Mouse (Mus musculus): ENCODE results near the gene Mmrn1. TPM values are rescaled to one million over a fixed set of nuclear protein-coding genes. Genes with fewer than 3 reads are reported as not detected.

Gene Mmrn1
- polyA plus RNA-seq, 1 experiment from 2014 or later: 4.1 TPM

DNA sequence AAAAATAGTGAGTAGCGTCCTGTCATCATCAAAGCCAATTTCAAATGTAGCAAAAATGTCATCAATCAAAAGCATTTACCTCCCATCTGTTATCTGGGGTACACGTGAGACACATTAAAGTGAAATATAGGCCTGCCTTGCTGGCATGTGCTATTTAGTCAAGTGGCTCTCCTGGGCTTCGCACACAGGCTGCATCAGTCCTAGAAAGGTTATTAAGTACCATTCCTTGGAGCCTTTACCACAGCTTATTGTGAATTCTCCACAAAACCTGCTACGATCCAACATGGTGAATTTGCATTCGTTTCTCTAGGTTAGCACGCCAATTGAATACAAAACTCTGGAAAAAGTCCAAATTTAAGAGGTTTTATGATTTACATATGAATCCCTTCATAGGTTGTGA lies 70.8 kb downstream of the Mmrn1 start:
- H3K4me2 ChIP-seq: no peak overlapping the region
- no peaks in the 10 kb centered on the region for H3K4me1 ChIP-seq (ENCODE audit: control insufficient read depth, insufficient read depth, low read length)
- no peak overlapping the region for H3K9ac ChIP-seq (ENCODE audit: low read depth, low read length)
- no peak overlapping the region for H3K27ac ChIP-seq (ENCODE audit: low read depth, low read length)
- ATAC-seq (replicated peaks; ENCODE audit: insufficient number of reproducible peaks, low FRiP score, low TSS enrichment): no peak
- no peak overlapping the region for H3K4me3 ChIP-seq (ENCODE audit: low read depth, low read length)
- H3K9me3 ChIP-seq (replicated peaks; ENCODE audit: control insufficient read depth, low read length): no peaks in the 10 kb centered on the region
- 82% methylated on average over 6 of the region's 6 CpGs for WGBS (ENCODE audit: insufficient replicate concordance)
- no peaks in the 10 kb centered on the region for H3K36me3 ChIP-seq (ENCODE audit: control insufficient read depth, insufficient read depth, low read length)
- H3K27me3 ChIP-seq (ENCODE audit: control insufficient read depth, insufficient read depth, low read length): no peaks in the 10 kb centered on the region

GRCm38 (mm10) chr6:60996328-60996727 lies 71.6 kb downstream of the Mmrn1 start:
- no peaks in the 10 kb centered on the region for H3K4me1 ChIP-seq (ENCODE audit: control insufficient read depth, insufficient read depth, low read length)
- no peak overlapping the region for H3K9ac ChIP-seq (ENCODE audit: low read depth, low read length)
- H3K27me3 ChIP-seq (ENCODE audit: control insufficient read depth, insufficient read depth, low read length): no peaks in the 10 kb centered on the region
- H3K9me3 ChIP-seq (replicated peaks; ENCODE audit: control insufficient read depth, low read length): no peaks in the 10 kb centered on the region
- H3K27ac ChIP-seq (ENCODE audit: low read depth, low read length): no peak overlapping the region
- WGBS (ENCODE audit: insufficient replicate concordance): 64% methylated on average over 1 of the region's 1 CpGs
- H3K4me3 ChIP-seq (ENCODE audit: low read depth, low read length): no peak overlapping the region
- no peak for ATAC-seq (replicated peaks; ENCODE audit: insufficient number of reproducible peaks, low FRiP score, low TSS enrichment)
- no peak overlapping the region for H3K4me2 ChIP-seq
- H3K36me3 ChIP-seq (ENCODE audit: control insufficient read depth, insufficient read depth, low read length): no peaks in the 10 kb centered on the region

DNA sequence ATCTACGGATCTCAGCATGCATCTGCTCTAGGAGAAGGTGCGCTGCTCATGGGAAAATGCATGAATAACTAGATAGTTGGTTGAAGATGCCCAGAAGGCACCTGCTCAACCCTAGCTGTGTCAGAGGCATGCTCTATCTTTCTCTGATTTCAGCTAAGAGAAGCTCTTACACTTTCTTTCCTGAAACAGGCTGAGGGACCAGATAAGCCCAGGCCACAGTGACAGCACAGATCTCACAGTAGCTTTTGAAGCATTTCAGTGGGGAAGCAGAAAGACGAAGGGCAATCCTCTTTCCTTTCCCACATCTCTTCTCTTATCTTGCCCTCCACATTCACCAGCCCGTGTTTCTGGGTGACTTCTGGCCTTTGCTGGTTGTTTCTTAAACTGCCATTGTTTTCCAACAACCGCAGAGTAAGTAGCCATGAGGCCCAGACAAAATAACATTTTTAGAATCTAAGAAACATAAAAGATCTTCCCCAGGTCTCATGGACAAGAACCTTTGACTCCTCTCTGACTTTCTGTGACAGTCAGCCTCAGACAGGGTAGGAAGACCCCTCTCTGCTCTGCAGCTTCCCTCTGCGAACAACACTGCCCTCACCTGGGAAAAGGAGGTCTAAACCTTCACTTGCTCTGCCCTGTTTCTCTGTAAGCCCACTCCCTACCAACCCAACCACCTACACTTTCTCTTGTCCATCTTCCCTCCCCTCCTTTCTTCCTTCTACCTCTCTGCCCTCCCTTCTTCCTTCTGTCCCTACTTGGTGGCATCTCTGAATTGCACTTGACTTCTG lies 76.4 kb downstream of the Mmrn1 start:
- Histone ChIP-seq H3K27me3 (ENCODE audit: control insufficient read depth, insufficient read depth, low read length) (no peaks in the 10 kb centered on the region), H3K9ac (ENCODE audit: low read depth, low read length) (no peak overlapping the region), H3K27ac (ENCODE audit: low read depth, low read length) (no peak overlapping the region), H3K4me1 (ENCODE audit: control insufficient read depth, insufficient read depth, low read length) (no peaks in the 10 kb centered on the region), H3K4me2 (no peak overlapping the region), H3K4me3 (ENCODE audit: low read depth, low read length) (no peak overlapping the region), H3K36me3 (ENCODE audit: control insufficient read depth, insufficient read depth, low read length) (no peaks in the 10 kb centered on the region), H3K9me3 (replicated peaks; ENCODE audit: control insufficient read depth, low read length) (no peaks in the 10 kb centered on the region)
- WGBS (ENCODE audit: insufficient replicate concordance): 61% methylated on average over 6 of the region's 6 CpGs
- no peak for ATAC-seq (replicated peaks; ENCODE audit: insufficient number of reproducible peaks, low FRiP score, low TSS enrichment)

DNA sequence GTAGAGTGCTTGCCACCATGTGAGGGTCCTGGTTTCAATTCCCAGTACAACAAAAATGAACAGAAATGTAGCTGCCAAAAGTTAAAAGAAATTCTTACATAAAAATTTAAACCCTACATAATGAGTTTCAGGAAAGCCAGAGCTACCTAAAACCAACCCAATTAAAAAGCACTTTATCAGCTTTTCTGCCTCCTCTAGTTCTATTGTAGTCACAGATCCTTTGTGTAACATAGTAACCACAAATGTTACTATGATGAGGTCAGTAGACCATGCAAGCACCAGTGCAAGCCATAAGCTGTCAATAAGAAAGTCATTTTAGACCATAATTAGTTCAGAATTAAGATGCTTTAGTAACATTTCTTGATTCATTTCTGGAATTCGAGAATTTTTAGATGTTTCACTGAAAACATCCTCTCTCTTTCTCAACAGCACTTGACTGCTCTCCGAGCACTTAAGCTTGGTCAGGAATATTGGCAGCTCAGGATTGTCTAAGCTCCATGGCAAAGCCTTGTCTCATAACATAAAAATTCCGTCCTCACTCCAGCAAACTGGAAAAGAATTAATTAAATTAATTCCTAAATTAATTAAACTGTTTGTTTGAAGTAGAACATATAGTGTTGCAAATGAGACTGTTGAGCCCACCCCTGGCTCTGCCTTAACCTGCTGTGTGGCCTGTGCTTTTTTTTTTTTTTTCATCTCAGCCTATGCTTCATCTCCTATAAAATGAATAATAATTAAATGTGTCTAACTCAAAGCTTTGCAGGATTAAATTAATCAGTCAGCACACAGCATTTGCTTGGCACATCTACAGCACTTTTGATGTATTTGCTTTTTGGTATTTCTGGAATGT lies 79.4 kb downstream of the Mmrn1 start:
- H3K36me3 ChIP-seq (ENCODE audit: control insufficient read depth, insufficient read depth, low read length): no peaks in the 10 kb centered on the region
- no peaks in the 10 kb centered on the region for H3K27me3 ChIP-seq (ENCODE audit: control insufficient read depth, insufficient read depth, low read length)
- no peak for ATAC-seq (replicated peaks; ENCODE audit: insufficient number of reproducible peaks, low FRiP score, low TSS enrichment)
- WGBS (ENCODE audit: insufficient replicate concordance): 71% methylated on average over 3 of the region's 3 CpGs
- no peaks in the 10 kb centered on the region for H3K4me1 ChIP-seq (ENCODE audit: control insufficient read depth, insufficient read depth, low read length)
- H3K4me3 ChIP-seq (ENCODE audit: low read depth, low read length): no peak overlapping the region
- no peak overlapping the region for H3K9ac ChIP-seq (ENCODE audit: low read depth, low read length)
- H3K27ac ChIP-seq (ENCODE audit: low read depth, low read length): no peak overlapping the region
- H3K4me2 ChIP-seq: no peak overlapping the region
- no peaks in the 10 kb centered on the region for H3K9me3 ChIP-seq (replicated peaks; ENCODE audit: control insufficient read depth, low read length)

- no peak overlapping the region for H3K4me2 ChIP-seq
- no peaks in the 10 kb centered on the region for H3K27me3 ChIP-seq (ENCODE audit: control insufficient read depth, insufficient read depth, low read length)
- no peaks in the 10 kb centered on the region for H3K9me3 ChIP-seq (replicated peaks; ENCODE audit: control insufficient read depth, low read length)
- no peak overlapping the region for H3K4me3 ChIP-seq (ENCODE audit: low read depth, low read length)
- H3K9ac ChIP-seq (ENCODE audit: low read depth, low read length): no peak overlapping the region
- no peaks in the 10 kb centered on the region for H3K36me3 ChIP-seq (ENCODE audit: control insufficient read depth, insufficient read depth, low read length)
- 71% methylated on average over 5 of the region's 5 CpGs for WGBS (ENCODE audit: insufficient replicate concordance)
- no peak overlapping the region for H3K27ac ChIP-seq (ENCODE audit: low read depth, low read length)
- ATAC-seq (replicated peaks; ENCODE audit: insufficient number of reproducible peaks, low FRiP score, low TSS enrichment): no peak
- H3K4me1 ChIP-seq (ENCODE audit: control insufficient read depth, insufficient read depth, low read length): no peaks in the 10 kb centered on the region
These were observed 89.0 kb downstream of the Mmrn1 start for GRCm38 (mm10) chr6:61013780-61014179.

DNA sequence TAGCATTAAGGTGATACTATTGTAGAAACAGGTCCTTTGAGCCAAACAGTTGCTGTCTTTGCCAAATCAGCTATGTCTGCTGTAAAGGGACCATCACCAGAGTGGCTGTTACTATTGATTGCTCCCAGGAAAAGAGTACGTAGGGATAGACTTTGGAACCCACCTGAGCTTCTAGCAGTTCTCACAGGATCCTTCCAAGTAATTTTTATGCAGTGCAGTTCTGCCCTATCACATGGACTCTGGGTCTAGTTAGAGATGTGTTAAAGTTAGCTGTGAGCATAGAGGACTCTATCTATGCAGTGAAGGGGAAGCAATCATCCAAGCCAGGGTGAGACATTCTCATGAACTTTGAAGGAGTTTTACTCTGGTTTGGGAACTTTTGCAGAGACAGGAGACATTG lies 94.9 kb downstream of the Mmrn1 start:
- no peak for ATAC-seq (replicated peaks; ENCODE audit: insufficient number of reproducible peaks, low FRiP score, low TSS enrichment)
- Histone ChIP-seq H3K4me1 (ENCODE audit: control insufficient read depth, insufficient read depth, low read length) (no peaks in the 10 kb centered on the region), H3K9me3 (replicated peaks; ENCODE audit: control insufficient read depth, low read length) (no peaks in the 10 kb centered on the region), H3K4me2 (no peak overlapping the region), H3K36me3 (ENCODE audit: control insufficient read depth, insufficient read depth, low read length) (no peaks in the 10 kb centered on the region), H3K27me3 (ENCODE audit: control insufficient read depth, insufficient read depth, low read length) (no peaks in the 10 kb centered on the region), H3K9ac (ENCODE audit: low read depth, low read length) (no peak overlapping the region), H3K27ac (ENCODE audit: low read depth, low read length) (no peak overlapping the region), H3K4me3 (ENCODE audit: low read depth, low read length) (no peak overlapping the region)
- WGBS (ENCODE audit: insufficient replicate concordance): 70% methylated on average over 1 of the region's 1 CpGs

DNA sequence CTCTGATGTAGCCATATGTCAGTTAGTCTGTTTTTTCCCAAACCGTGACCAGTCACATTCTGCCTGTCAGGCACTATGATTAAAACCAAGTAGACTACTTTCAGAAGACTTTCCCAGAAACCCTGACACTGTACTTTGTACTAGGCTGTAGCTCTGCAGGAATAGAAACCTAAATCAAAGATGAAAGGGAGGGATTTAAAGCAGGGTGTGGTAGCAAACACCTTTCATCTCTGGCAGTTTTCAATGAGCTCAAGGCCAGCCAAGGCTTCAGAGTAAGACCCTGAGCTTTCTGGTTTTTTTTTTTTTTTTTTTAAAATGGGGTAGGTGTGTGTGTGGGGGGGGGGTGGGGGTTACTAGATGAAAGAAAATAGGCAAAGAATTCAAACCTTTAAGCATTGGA lies 96.2 kb downstream of the Mmrn1 start:
- WGBS (ENCODE audit: insufficient replicate concordance): 85% methylated on average over 1 of the region's 1 CpGs
- no peak for ATAC-seq (replicated peaks; ENCODE audit: insufficient number of reproducible peaks, low FRiP score, low TSS enrichment)
- no peak overlapping the region for H3K27ac ChIP-seq (ENCODE audit: low read depth, low read length)
- H3K27me3 ChIP-seq (ENCODE audit: control insufficient read depth, insufficient read depth, low read length): no peaks in the 10 kb centered on the region
- H3K4me3 ChIP-seq (ENCODE audit: low read depth, low read length): no peak overlapping the region
- H3K4me1 ChIP-seq (ENCODE audit: control insufficient read depth, insufficient read depth, low read length): no peaks in the 10 kb centered on the region
- H3K4me2 ChIP-seq: no peak overlapping the region
- no peaks in the 10 kb centered on the region for H3K9me3 ChIP-seq (replicated peaks; ENCODE audit: control insufficient read depth, low read length)
- no peaks in the 10 kb centered on the region for H3K36me3 ChIP-seq (ENCODE audit: control insufficient read depth, insufficient read depth, low read length)
- no peak overlapping the region for H3K9ac ChIP-seq (ENCODE audit: low read depth, low read length)

- Histone ChIP-seq H3K9ac (ENCODE audit: low read depth, low read length) (no peak overlapping the region), H3K9me3 (replicated peaks; ENCODE audit: control insufficient read depth, low read length) (no peaks in the 10 kb centered on the region), H3K4me1 (ENCODE audit: control insufficient read depth, insufficient read depth, low read length) (no peaks in the 10 kb centered on the region), H3K36me3 (ENCODE audit: control insufficient read depth, insufficient read depth, low read length) (no peaks in the 10 kb centered on the region), H3K27ac (ENCODE audit: low read depth, low read length) (no peak overlapping the region), H3K4me3 (ENCODE audit: low read depth, low read length) (no peak overlapping the region), H3K4me2 (no peak overlapping the region), H3K27me3 (ENCODE audit: control insufficient read depth, insufficient read depth, low read length) (no peaks in the 10 kb centered on the region)
- ATAC-seq (replicated peaks; ENCODE audit: insufficient number of reproducible peaks, low FRiP score, low TSS enrichment): no peak
- 69% methylated on average over 1 of the region's 1 CpGs for WGBS (ENCODE audit: insufficient replicate concordance)
These were observed 108.5 kb downstream of the Mmrn1 start for GRCm38 (mm10) chr6:61033251-61033650.
